Mouse (Mus musculus) CH12.LX (cell line): ENCODE data around the gene Sdsl.

ENCODE experiments used
- CTCF ChIP-seq, 2 experiments: IDR thresholded peaks in 1 of 2; conservative IDR thresholded peaks in 1 of 2; 2 replicates each; pipeline ENCODE4 v1.5.1; 2011 to 2012; ENCODE audit warnings: low read depth in 2 of 2, low read length in 2 of 2, improper control_type of control experiment in 1 of 2, inconsistent platforms in 1 of 2, mild to moderate bottlenecking in 1 of 2, moderate library complexity in 1 of 2
- POLR2A ChIP-seq: IDR thresholded peaks from 2 replicates; pipeline ENCODE4 v1.6.1; 2011; ENCODE audit warnings: low read depth, mild to moderate bottlenecking, improper control_type of control experiment, low read length
- ZC3H11A ChIP-seq: IDR thresholded peaks from 2 replicates; pipeline ENCODE4 v1.6.1; 2012; ENCODE audit warnings: low read depth, mild to moderate bottlenecking, inconsistent platforms, low read length, improper control_type of control experiment
- ZNF384 ChIP-seq: IDR thresholded peaks from 2 replicates; pipeline ENCODE4 v1.6.1; 2012; ENCODE audit warnings: low read depth, low read length, improper control_type of control experiment, inconsistent platforms

GRCm38 (mm10) chr5:120428990-120429389, 43.6 kb downstream of the Sdsl start:
- TF ChIP-seq CTCF (conservative IDR thresholded peaks at IDR 0.05 in 1 of 2, IDR thresholded peaks at IDR 0.05 in 1 of 2; ENCODE audit: low read depth in 2 of 2, low read length in 2 of 2) (no peak), ZC3H11A (no peak), ZNF384 (no peak), POLR2A (no peak)
